In the genomic region with DNA sequence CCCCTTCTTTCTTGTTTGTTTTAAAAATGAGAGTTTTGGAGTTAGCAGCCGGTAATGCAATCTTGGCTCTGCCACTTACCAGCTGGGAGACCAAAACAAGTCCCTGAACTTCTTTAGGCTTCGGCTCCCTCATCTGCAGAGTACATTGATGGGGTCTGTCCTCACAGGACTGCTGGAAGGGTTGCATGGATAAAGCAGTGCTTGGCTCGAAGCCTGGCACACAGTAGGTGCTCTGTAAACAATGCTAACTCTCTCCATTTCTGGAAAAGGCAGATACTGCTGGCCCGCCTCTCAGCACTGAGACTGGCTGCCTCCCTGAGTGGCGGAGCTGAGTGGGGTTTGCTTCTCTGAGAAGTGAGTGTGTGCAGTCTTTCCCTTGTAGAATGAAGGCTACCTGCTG, we compare ENCODE assay signal across 14 mouse cellular contexts. TPM values are rescaled to one million over a fixed set of nuclear protein-coding genes. Genes with fewer than 3 reads are reported as not detected.
A peak's percentile ranks its signal among the peaks of the same experiment; 100 is the strongest.
DNase-seq lines count a peak whose midpoint lies in the region; ATAC-seq and TF ChIP-seq lines count a peak whose summit lies in the region.
"Had no signal": no experiment of that assay in that cellular context is flagged by ENCODE, and none has a peak within 500 bp of the region (broad histone marks: within the 10 kb centered on the region; RNA-seq: fewer than 3 reads in every experiment).

No protein-coding gene starts in this region.

- no peak overlapping the region for H3K4me2 ChIP-seq in forebrain, embryonic 11.5 days (ENCODE audit: low read depth, low read length, severe bottlenecking)
- H3K4me2 ChIP-seq in forebrain, embryonic 16.5 days (ENCODE audit: low read length), result no peak overlapping the region
- peak overlapping the region; percentile 10; the same call in 1 of the 2 replicates for H3K4me2 ChIP-seq in midbrain, embryonic 11.5 days
- H3K4me2 ChIP-seq: heart, embryonic 11.5 days; liver, embryonic 12.5 days had no signal

- no peak; the same call in 1 of the 2 replicates for ATAC-seq in forebrain, embryonic 11.5 days (replicated peaks; ENCODE audit: low FRiP score)
- peak; percentile 41 for ATAC-seq in forebrain, embryonic 16.5 days
- ATAC-seq in midbrain, embryonic 11.5 days (ENCODE audit: low FRiP score), result 0 out of 2 replicates have a peak, but pooled peaks have one; percentile 12
- ATAC-seq: inflammation-experienced regulatory T-cells, adult 6 months; liver, embryonic 12.5 days had no signal

- H3K4me1 ChIP-seq in forebrain, embryonic 10.5 days, result peaks cover 87% of the 10 kb centered on the region
- H3K4me1 ChIP-seq in forebrain, embryonic 11.5 days (replicated peaks; ENCODE audit: control insufficient read depth, insufficient read depth, low read length), result peaks cover 38% of the 10 kb centered on the region
- H3K4me1 ChIP-seq in forebrain, embryonic 16.5 days (replicated peaks; ENCODE audit: control insufficient read depth, insufficient read depth, low read length), result peaks cover 46% of the 10 kb centered on the region
- H3K4me1 ChIP-seq in midbrain, embryonic 11.5 days (ENCODE audit: control insufficient read depth, insufficient read depth, low read length), result peaks cover 67% of the 10 kb centered on the region
- H3K4me1 ChIP-seq: liver, embryonic 12.5 days had no signal

- DNase-seq in forebrain, embryonic 10.5 days (ENCODE audit: extremely low spot score, low spot score), result no peak
- no peak for DNase-seq in forebrain, embryonic 11.5 days (ENCODE audit: low spot score)
- peak; percentile 67 to 74 for DNase-seq in cerebellum, postnatal 14 days
- no peak for DNase-seq in midbrain, embryonic 11.5 days (ENCODE audit: low spot score, missing footprints)
- no peak for DNase-seq in layer of hippocampus, adult 2 months (ENCODE audit: low spot score in 2 of 2)
- no peak for DNase-seq in c-Kit-positive CD71-positive TER-119-positive erythroid progenitor cells, embryonic 14.5 days (ENCODE audit: low spot score)
- DNase-seq in spleen, postnatal 14 days (ENCODE audit: low spot score in 2 of 2), result no peak
- DNase-seq: adrenal gland, adult 8-10 months; thymus, postnatal 36 days had no signal

- H3K27ac ChIP-seq in forebrain, embryonic 10.5 days, result peak overlapping the region; percentile 61; the same call in 1 of the 2 replicates
- no peak overlapping the region for H3K27ac ChIP-seq in forebrain, embryonic 11.5 days (ENCODE audit: low read depth, low read length)
- H3K27ac ChIP-seq in forebrain, embryonic 16.5 days (ENCODE audit: low read length), result peak overlapping the region; percentile 6; the same call in 1 of the 2 replicates
- no peak overlapping the region for H3K27ac ChIP-seq in midbrain, embryonic 11.5 days (ENCODE audit: low read depth, low read length)
- H3K27ac ChIP-seq in layer of hippocampus, adult 2 months, result no peak overlapping the region
- H3K27ac ChIP-seq: liver, embryonic 12.5 days had no signal

- H3K9ac ChIP-seq in forebrain, embryonic 11.5 days (ENCODE audit: low read length), result no peak overlapping the region
- no peak overlapping the region for H3K9ac ChIP-seq in forebrain, embryonic 16.5 days (replicated peaks; ENCODE audit: low read depth, low read length)
- no peak overlapping the region for H3K9ac ChIP-seq in midbrain, embryonic 11.5 days (ENCODE audit: low read length)
- H3K9ac ChIP-seq: liver, embryonic 12.5 days had no signal

- peaks cover 67% of the 10 kb centered on the region for H3K36me3 ChIP-seq in forebrain, embryonic 10.5 days (replicated peaks)
- H3K36me3 ChIP-seq in forebrain, embryonic 11.5 days (ENCODE audit: control insufficient read depth, insufficient read depth, low read length), result no peaks in the 10 kb centered on the region; the same call in 1 of the 2 replicates
- no peaks in the 10 kb centered on the region for H3K36me3 ChIP-seq in forebrain, embryonic 16.5 days (ENCODE audit: control insufficient read depth, insufficient read depth)
- peaks cover 7% of the 10 kb centered on the region for H3K36me3 ChIP-seq in midbrain, embryonic 11.5 days (ENCODE audit: control insufficient read depth, insufficient read depth, low read length)
- H3K36me3 ChIP-seq: liver, embryonic 12.5 days had no signal

- H3K4me3 ChIP-seq in forebrain, embryonic 10.5 days, result no peak overlapping the region; the same call in 1 of the 2 replicates
- H3K4me3 ChIP-seq in forebrain, embryonic 11.5 days (ENCODE audit: low read depth, low read length), result no peak overlapping the region
- no peak overlapping the region for H3K4me3 ChIP-seq in forebrain, embryonic 16.5 days (replicated peaks; ENCODE audit: low read length)
- no peak overlapping the region for H3K4me3 ChIP-seq in midbrain, embryonic 11.5 days (ENCODE audit: low read depth, low read length)
- H3K4me3 ChIP-seq in layer of hippocampus, adult 2 months, result no peak overlapping the region
- H3K4me3 ChIP-seq: liver, embryonic 12.5 days; megakaryocyte, embryonic 14.5 days had no signal

- no peaks in the 10 kb centered on the region; the same call in 1 of the 2 replicates for H3K9me3 ChIP-seq in forebrain, embryonic 10.5 days
- no peaks in the 10 kb centered on the region for H3K9me3 ChIP-seq in forebrain, embryonic 11.5 days (ENCODE audit: control insufficient read depth, low read length)
- no peaks in the 10 kb centered on the region for H3K9me3 ChIP-seq in forebrain, embryonic 16.5 days (ENCODE audit: control insufficient read depth, low read length)
- H3K9me3 ChIP-seq in midbrain, embryonic 11.5 days (ENCODE audit: control insufficient read depth, low read length), result no peaks in the 10 kb centered on the region
- H3K9me3 ChIP-seq: liver, embryonic 12.5 days had no signal

- no peaks in the 10 kb centered on the region; the same call in 1 of the 2 replicates for H3K27me3 ChIP-seq in forebrain, embryonic 10.5 days (ENCODE audit: poor library complexity, severe bottlenecking)
- no peaks in the 10 kb centered on the region for H3K27me3 ChIP-seq in forebrain, embryonic 11.5 days (ENCODE audit: control insufficient read depth, insufficient read depth, low read length)
- no peaks in the 10 kb centered on the region for H3K27me3 ChIP-seq in forebrain, embryonic 16.5 days (replicated peaks; ENCODE audit: control insufficient read depth, insufficient read depth, low read length)
- H3K27me3 ChIP-seq in midbrain, embryonic 11.5 days (ENCODE audit: control insufficient read depth, insufficient read depth, low read length), result no peaks in the 10 kb centered on the region

- no peak for TF ChIP-seq CTCF in layer of hippocampus, adult 2 months (conservative IDR thresholded peaks at IDR 0.05)

- WGBS in forebrain, embryonic 10.5 days, result 45% methylated on average over 5 of the region's 5 CpGs
- WGBS in forebrain, embryonic 11.5 days, result 38% methylated on average over 5 of the region's 5 CpGs
- 14% methylated on average over 5 of the region's 5 CpGs for WGBS in forebrain, embryonic 16.5 days
- 35% methylated on average over 5 of the region's 5 CpGs for WGBS in midbrain, embryonic 11.5 days

RNA-seq across cellular contexts. Expression of gene Boc, which starts 7.2 kb away (rescaled TPM):
- polyA plus RNA-seq in forebrain, embryonic 10.5 days (2016; fragmentation: Nextera tagmentation; extraction: Ambion mirVana), result 25.9 TPM in 2 replicates
- 35.6 and 35.9 TPM in 2 replicates for polyA plus RNA-seq in forebrain, embryonic 11.5 days (2014; fragmentation: Nextera tagmentation; extraction: Ambion mirVana)
- 15.2 and 17.6 TPM in 2 replicates for polyA plus RNA-seq in forebrain, embryonic 16.5 days (2015; fragmentation: Nextera tagmentation; extraction: Ambion mirVana)
- 37.8 and 44.7 TPM in 2 replicates for polyA plus RNA-seq in midbrain, embryonic 11.5 days (2014; fragmentation: Nextera tagmentation; extraction: Ambion mirVana)
- 10 to 100 TPM in 1 of 2 experiments, 1 to 10 TPM in 1; 9.7 to 12.1 TPM for total RNA-seq in layer of hippocampus, adult 2 months (2021)

Comparison
In these comparisons a context has a peak if more than half of its experiments do, and no peak if none do; other contexts are left out.
1. H3K27ac ChIP-seq: peak in forebrain, embryonic 10.5 days (single experiment) and forebrain, embryonic 16.5 days (single experiment); none in forebrain, embryonic 11.5 days (single experiment), midbrain, embryonic 11.5 days (single experiment) and layer of hippocampus, adult 2 months (single experiment).
2. DNase-seq: peak in cerebellum, postnatal 14 days (2 of 2); none in forebrain, embryonic 10.5 days (single experiment), forebrain, embryonic 11.5 days (single experiment), midbrain, embryonic 11.5 days (single experiment), layer of hippocampus, adult 2 months (0 of 2), c-Kit-positive CD71-positive TER-119-positive erythroid progenitor cells, embryonic 14.5 days (single experiment) and spleen, postnatal 14 days (0 of 2).